Comparison of ENCODE assay signal across 8 mouse cellular contexts in genomic region chr15:93832431-93832936, GRCm38 (mm10).
A peak's percentile ranks its signal among the peaks of the same experiment; 100 is the strongest.
DNase-seq lines count a peak whose midpoint lies in the region; ATAC-seq and TF ChIP-seq lines count a peak whose summit lies in the region.

No protein-coding gene starts in this region.

- DNase-seq in adrenal gland, postnatal 10 days, result peak; percentile 51
- DNase-seq in adrenal gland, postnatal 25 days, result no peak
- peak; percentile 16 for DNase-seq in urinary bladder, postnatal 25 days (ENCODE audit: low spot score)
- no peak for DNase-seq in urinary bladder, postnatal 10 days (ENCODE audit: low spot score)
- DNase-seq in layer of hippocampus, adult 2 months (ENCODE audit: low spot score in 2 of 2), result peak; percentile 28 to 49
- no peak for DNase-seq in testis, postnatal 14 days (ENCODE audit: low spot score)

- ATAC-seq in lung, embryonic 15.5 days (ENCODE audit: borderline replicate concordance, extremely low read depth, low FRiP score, low TSS enrichment), result peak; percentile 72
- no peak for ATAC-seq in inflammation-experienced regulatory T-cells, adult 6 months

- H3K9me3 ChIP-seq in lung, embryonic 15.5 days, result no peaks in the 10 kb centered on the region

- peak overlapping the region; percentile 36 for H3K4me3 ChIP-seq in layer of hippocampus, adult 2 months
- no peak overlapping the region for H3K4me3 ChIP-seq in lung, embryonic 15.5 days

- no peak for TF ChIP-seq CTCF in layer of hippocampus, adult 2 months (conservative IDR thresholded peaks at IDR 0.05)

- H3K9ac ChIP-seq in lung, embryonic 15.5 days, result no peak overlapping the region

- H3K27ac ChIP-seq in layer of hippocampus, adult 2 months, result peak overlapping the region; percentile 43
- H3K27ac ChIP-seq in lung, embryonic 15.5 days, result peak overlapping the region; percentile 52

- H3K4me1 ChIP-seq in lung, embryonic 15.5 days, result peaks cover 10% of the 10 kb centered on the region; the same call in 1 of the 2 replicates

- H3K4me2 ChIP-seq in lung, embryonic 15.5 days, result peak overlapping the region; percentile 23

- no peaks in the 10 kb centered on the region for H3K36me3 ChIP-seq in lung, embryonic 15.5 days

- no peaks in the 10 kb centered on the region for H3K27me3 ChIP-seq in lung, embryonic 15.5 days

- 40% methylated on average over 14 of the region's 14 CpGs for WGBS in lung, embryonic 15.5 days

Comparison
In these comparisons a context has a peak if more than half of its experiments do, and no peak if none do; other contexts are left out.
1. DNase-seq: peak in adrenal gland, postnatal 10 days (single experiment), urinary bladder, postnatal 25 days (single experiment) and layer of hippocampus, adult 2 months (2 of 2); none in adrenal gland, postnatal 25 days (single experiment), urinary bladder, postnatal 10 days (single experiment) and testis, postnatal 14 days (single experiment).